Mouse (Mus musculus): ENCODE measurements around the gene Ptprg. TPM values are rescaled to one million over a fixed set of nuclear protein-coding genes. Genes with fewer than 3 reads are reported as not detected.

Gene Ptprg
- polyA plus RNA-seq, 1 experiment from 2014 or later: 50.1 TPM

DNA sequence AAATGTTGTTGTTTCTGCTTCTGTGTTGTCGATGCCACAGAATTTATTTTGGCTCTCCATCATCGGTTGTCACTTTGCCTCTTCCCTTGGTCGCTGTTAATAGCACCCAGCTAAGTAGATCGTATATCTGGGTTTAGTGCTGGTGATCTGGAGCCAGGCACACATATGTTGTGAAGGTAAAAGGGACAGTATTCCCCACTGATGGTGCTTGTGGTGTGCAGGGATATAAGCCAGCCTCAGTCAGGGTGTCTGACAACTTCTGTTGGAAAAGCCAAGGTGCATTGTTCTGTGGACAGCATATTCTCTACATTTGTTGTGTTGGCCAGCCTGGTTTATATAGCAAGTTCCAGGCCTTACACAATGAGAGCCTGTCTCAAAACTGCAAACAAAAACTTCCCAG lies 428.4 kb downstream of the Ptprg start:
- peak; percentile 24; the same call in 1 of the 2 replicates for ATAC-seq (ENCODE audit: low FRiP score, low TSS enrichment)
- H3K27me3 ChIP-seq (ENCODE audit: control insufficient read depth, insufficient read depth, low read length): no peaks in the 10 kb centered on the region
- H3K9me3 ChIP-seq (ENCODE audit: control insufficient read depth, low read length): no peaks in the 10 kb centered on the region
- WGBS: 87% methylated on average over 4 of the region's 4 CpGs
- no peak overlapping the region for H3K9ac ChIP-seq (replicated peaks; ENCODE audit: low read length)
- H3K4me1 ChIP-seq (ENCODE audit: control insufficient read depth, insufficient read depth, low read length): peaks cover 18% of the 10 kb centered on the region
- no peak overlapping the region for H3K4me2 ChIP-seq (ENCODE audit: low read length)
- no peak overlapping the region for H3K27ac ChIP-seq (replicated peaks; ENCODE audit: low read depth, low read length)
- H3K36me3 ChIP-seq (ENCODE audit: control insufficient read depth, insufficient read depth, low read length): no peaks in the 10 kb centered on the region
- no peak overlapping the region for H3K4me3 ChIP-seq (replicated peaks; ENCODE audit: low read depth, low read length)
- DNase-seq: no peak

DNA sequence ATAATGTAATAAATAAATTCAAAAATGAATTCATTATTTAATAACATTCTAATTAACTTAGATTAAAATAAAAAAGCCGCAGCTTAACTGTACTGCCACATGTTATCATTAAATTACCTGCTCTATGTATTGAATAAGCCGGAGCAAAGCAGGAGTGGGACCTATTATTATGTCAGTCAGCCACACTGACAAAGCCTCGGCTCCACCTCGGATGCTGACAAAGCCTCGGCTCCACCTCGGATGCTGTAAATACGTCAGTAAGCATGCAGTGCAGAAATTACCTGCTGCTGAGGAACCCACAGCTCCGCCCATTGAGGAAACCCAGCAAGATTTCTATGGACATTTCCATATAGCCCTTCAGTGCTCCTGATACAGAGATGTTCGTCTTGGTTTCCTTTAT lies 429.7 kb downstream of the Ptprg start:
- H3K4me3 ChIP-seq (replicated peaks; ENCODE audit: low read depth, low read length): no peak overlapping the region
- H3K36me3 ChIP-seq (ENCODE audit: control insufficient read depth, insufficient read depth, low read length): no peaks in the 10 kb centered on the region
- peak; percentile 75 for DNase-seq
- 44% methylated on average over 9 of the region's 9 CpGs for WGBS
- H3K27me3 ChIP-seq (ENCODE audit: control insufficient read depth, insufficient read depth, low read length): no peaks in the 10 kb centered on the region
- H3K9ac ChIP-seq (replicated peaks; ENCODE audit: low read length): 0 out of 2 replicates have a peak overlapping the region, but pooled peaks have one; percentile 14
- H3K27ac ChIP-seq (replicated peaks; ENCODE audit: low read depth, low read length): peak overlapping the region; percentile 67
- no peak overlapping the region for H3K4me2 ChIP-seq (ENCODE audit: low read length)
- ATAC-seq (ENCODE audit: low FRiP score, low TSS enrichment): no peak
- H3K9me3 ChIP-seq (ENCODE audit: control insufficient read depth, low read length): no peaks in the 10 kb centered on the region
- H3K4me1 ChIP-seq (ENCODE audit: control insufficient read depth, insufficient read depth, low read length): peaks cover 15% of the 10 kb centered on the region

DNA sequence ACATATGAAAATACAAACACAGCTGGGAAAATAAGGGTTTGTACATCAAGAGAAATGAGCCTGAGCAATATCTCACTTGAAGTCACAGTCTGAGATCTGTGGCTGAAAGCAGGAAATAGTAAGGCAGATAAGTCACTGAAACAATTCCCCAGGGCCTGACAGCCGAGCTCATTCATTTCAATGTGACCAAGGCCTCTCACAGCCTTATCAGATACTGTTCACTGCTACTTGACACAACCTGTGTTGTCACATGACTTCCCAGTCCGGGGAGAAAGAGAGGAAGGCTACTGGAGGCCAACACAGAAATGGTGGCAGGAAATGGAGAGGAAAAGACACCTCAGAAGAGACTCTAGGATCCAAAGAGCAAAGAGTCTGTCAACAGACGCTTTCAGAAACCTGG lies 430.8 kb downstream of the Ptprg start:
- Histone ChIP-seq H3K4me3 (replicated peaks; ENCODE audit: low read depth, low read length) (no peak overlapping the region), H3K27me3 (ENCODE audit: control insufficient read depth, insufficient read depth, low read length) (no peaks in the 10 kb centered on the region), H3K4me1 (ENCODE audit: control insufficient read depth, insufficient read depth, low read length) (peaks cover 15% of the 10 kb centered on the region), H3K27ac (replicated peaks; ENCODE audit: low read depth, low read length) (no peak overlapping the region), H3K9me3 (ENCODE audit: control insufficient read depth, low read length) (no peaks in the 10 kb centered on the region), H3K36me3 (ENCODE audit: control insufficient read depth, insufficient read depth, low read length) (no peaks in the 10 kb centered on the region), H3K9ac (replicated peaks; ENCODE audit: low read length) (no peak overlapping the region), H3K4me2 (ENCODE audit: low read length) (no peak overlapping the region)
- WGBS: 73% methylated on average over 3 of the region's 3 CpGs
- DNase-seq (no peak), ATAC-seq (ENCODE audit: low FRiP score, low TSS enrichment) (no peak)

DNA sequence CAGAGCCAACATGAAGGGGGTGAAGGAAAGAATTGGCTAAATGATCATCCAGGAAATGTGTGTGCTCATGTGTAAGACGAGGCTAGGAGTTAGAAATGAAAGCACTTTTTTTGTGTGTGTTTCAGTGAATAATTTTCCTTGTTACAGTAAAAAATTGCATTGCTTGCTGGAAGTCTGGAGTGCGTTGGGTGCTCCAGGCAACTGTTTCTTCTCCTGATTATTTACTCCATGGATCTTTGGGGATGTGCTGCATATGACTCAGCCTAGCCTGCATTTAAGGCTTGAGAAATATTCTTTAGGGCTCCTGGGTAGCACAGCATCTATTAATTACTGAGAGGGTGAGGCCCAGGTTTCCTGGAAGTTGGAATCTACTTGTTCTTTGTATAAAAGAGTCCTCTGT lies 435.6 kb downstream of the Ptprg start:
- Histone ChIP-seq H3K4me3 (replicated peaks; ENCODE audit: low read depth, low read length) (no peak overlapping the region), H3K4me2 (ENCODE audit: low read length) (no peak overlapping the region), H3K9ac (replicated peaks; ENCODE audit: low read length) (no peak overlapping the region), H3K27ac (replicated peaks; ENCODE audit: low read depth, low read length) (no peak overlapping the region), H3K27me3 (ENCODE audit: control insufficient read depth, insufficient read depth, low read length) (no peaks in the 10 kb centered on the region), H3K4me1 (ENCODE audit: control insufficient read depth, insufficient read depth, low read length) (no peaks in the 10 kb centered on the region), H3K9me3 (ENCODE audit: control insufficient read depth, low read length) (no peaks in the 10 kb centered on the region), H3K36me3 (ENCODE audit: control insufficient read depth, insufficient read depth, low read length) (no peaks in the 10 kb centered on the region)
- 86% methylated on average over 2 of the region's 2 CpGs for WGBS
- DNase-seq: no peak
- ATAC-seq (ENCODE audit: low FRiP score, low TSS enrichment): no peak

DNA sequence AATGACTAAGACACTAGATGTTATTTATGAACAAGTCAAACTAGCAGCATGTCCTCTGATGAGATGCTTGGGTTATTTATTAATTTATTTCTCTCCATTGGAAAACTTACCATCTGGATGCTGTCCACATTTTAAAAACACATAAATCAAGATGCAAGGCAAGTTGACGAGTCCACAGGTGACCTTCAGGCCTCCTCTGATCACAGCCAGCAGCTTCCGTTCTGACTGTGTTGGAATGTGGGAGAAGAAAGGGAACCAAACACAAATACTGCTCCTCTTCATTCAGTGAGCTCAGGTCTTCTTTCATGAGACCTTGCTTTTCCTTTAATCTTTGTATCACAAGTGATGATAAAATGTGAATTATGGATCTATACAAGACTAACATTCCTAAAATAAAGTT lies 437.8 kb downstream of the Ptprg start:
- Histone ChIP-seq H3K36me3 (ENCODE audit: control insufficient read depth, insufficient read depth, low read length) (no peaks in the 10 kb centered on the region), H3K4me1 (ENCODE audit: control insufficient read depth, insufficient read depth, low read length) (no peaks in the 10 kb centered on the region), H3K4me3 (replicated peaks; ENCODE audit: low read depth, low read length) (no peak overlapping the region), H3K4me2 (ENCODE audit: low read length) (no peak overlapping the region), H3K27me3 (ENCODE audit: control insufficient read depth, insufficient read depth, low read length) (no peaks in the 10 kb centered on the region), H3K9me3 (ENCODE audit: control insufficient read depth, low read length) (no peaks in the 10 kb centered on the region), H3K9ac (replicated peaks; ENCODE audit: low read length) (no peak overlapping the region), H3K27ac (replicated peaks; ENCODE audit: low read depth, low read length) (no peak overlapping the region)
- ATAC-seq (ENCODE audit: low FRiP score, low TSS enrichment) (no peak), DNase-seq (no peak)
- 85% methylated on average over 2 of the region's 2 CpGs for WGBS

DNA sequence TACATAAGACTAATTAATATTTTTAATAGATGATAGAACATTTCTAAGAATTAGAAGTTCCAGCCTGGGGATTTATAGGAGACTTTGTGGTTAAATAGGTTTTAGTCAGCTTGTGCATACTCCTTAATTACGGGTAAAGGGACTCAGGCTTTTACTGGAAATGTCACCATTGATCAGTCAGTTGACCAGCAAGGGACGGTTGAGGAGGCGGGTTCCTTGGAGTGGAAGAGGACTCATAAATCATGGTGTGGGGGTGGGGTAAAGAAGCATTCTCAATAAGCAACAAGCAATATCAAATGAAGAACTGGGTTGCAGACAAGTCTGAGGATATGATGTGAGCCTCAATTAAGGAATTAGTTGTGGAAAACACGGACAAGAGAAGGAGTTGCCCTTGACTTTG lies 438.8 kb downstream of the Ptprg start:
- Histone ChIP-seq H3K4me3 (replicated peaks; ENCODE audit: low read depth, low read length) (no peak overlapping the region), H3K9me3 (ENCODE audit: control insufficient read depth, low read length) (no peaks in the 10 kb centered on the region), H3K36me3 (ENCODE audit: control insufficient read depth, insufficient read depth, low read length) (no peaks in the 10 kb centered on the region), H3K27ac (replicated peaks; ENCODE audit: low read depth, low read length) (no peak overlapping the region), H3K9ac (replicated peaks; ENCODE audit: low read length) (no peak overlapping the region), H3K4me1 (ENCODE audit: control insufficient read depth, insufficient read depth, low read length) (no peaks in the 10 kb centered on the region), H3K4me2 (ENCODE audit: low read length) (no peak overlapping the region), H3K27me3 (ENCODE audit: control insufficient read depth, insufficient read depth, low read length) (no peaks in the 10 kb centered on the region)
- no peak for ATAC-seq (ENCODE audit: low FRiP score, low TSS enrichment)
- WGBS: 88% methylated on average over 4 of the region's 4 CpGs
- DNase-seq: no peak

DNA sequence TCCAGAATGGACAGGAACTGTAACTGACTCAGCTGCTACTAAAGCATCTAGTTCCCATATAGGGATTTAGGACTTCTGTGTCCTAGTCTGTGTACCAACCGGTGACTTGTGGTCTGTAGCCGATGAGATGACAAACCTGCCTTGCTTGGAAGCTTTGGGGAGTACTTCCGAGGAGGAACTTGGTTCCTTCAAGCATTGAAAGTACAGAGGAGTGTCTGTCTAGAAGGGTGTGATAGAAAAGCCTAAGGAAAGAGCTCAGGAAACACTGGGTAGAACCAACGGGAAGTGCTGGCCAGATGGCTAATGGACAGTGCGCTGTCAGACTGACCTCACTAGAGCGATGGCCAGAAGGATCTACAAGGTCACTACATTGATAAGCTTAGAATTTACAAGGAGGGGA lies 439.2 kb downstream of the Ptprg start:
- Histone ChIP-seq H3K4me2 (ENCODE audit: low read length) (no peak overlapping the region), H3K4me1 (ENCODE audit: control insufficient read depth, insufficient read depth, low read length) (no peaks in the 10 kb centered on the region), H3K9ac (replicated peaks; ENCODE audit: low read length) (no peak overlapping the region), H3K36me3 (ENCODE audit: control insufficient read depth, insufficient read depth, low read length) (no peaks in the 10 kb centered on the region), H3K9me3 (ENCODE audit: control insufficient read depth, low read length) (no peaks in the 10 kb centered on the region), H3K27me3 (ENCODE audit: control insufficient read depth, insufficient read depth, low read length) (no peaks in the 10 kb centered on the region), H3K27ac (replicated peaks; ENCODE audit: low read depth, low read length) (no peak overlapping the region), H3K4me3 (replicated peaks; ENCODE audit: low read depth, low read length) (no peak overlapping the region)
- ATAC-seq (ENCODE audit: low FRiP score, low TSS enrichment) (no peak), DNase-seq (no peak)
- WGBS: 97% methylated on average over 6 of the region's 6 CpGs

DNA sequence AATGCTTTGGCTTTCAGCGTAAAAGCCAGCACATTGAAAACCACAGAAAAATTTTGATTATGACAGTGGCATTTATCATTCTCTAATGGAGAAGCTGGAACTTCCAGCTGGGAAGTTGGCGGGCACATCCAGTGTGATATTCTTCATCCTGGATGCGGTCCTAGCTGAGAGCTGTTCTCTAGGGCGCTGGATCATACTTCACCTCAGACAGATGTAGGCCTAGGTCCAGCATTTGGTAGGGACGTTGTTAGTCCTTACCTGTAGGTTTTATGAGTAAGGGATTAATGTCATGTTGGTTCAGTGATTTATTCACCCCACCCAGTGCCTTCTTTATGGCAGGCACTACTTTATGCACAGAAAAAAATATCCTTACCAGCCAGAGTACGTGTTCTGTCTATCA lies 444.2 kb downstream of the Ptprg start:
- WGBS: 88% methylated on average over 6 of the region's 6 CpGs
- DNase-seq (no peak), ATAC-seq (ENCODE audit: low FRiP score, low TSS enrichment) (no peak)
- H3K27me3 ChIP-seq (ENCODE audit: control insufficient read depth, insufficient read depth, low read length): no peaks in the 10 kb centered on the region
- no peak overlapping the region for H3K27ac ChIP-seq (replicated peaks; ENCODE audit: low read depth, low read length)
- no peak overlapping the region for H3K4me3 ChIP-seq (replicated peaks; ENCODE audit: low read depth, low read length)
- H3K9me3 ChIP-seq (ENCODE audit: control insufficient read depth, low read length): no peaks in the 10 kb centered on the region
- no peak overlapping the region for H3K9ac ChIP-seq (replicated peaks; ENCODE audit: low read length)
- no peaks in the 10 kb centered on the region for H3K4me1 ChIP-seq (ENCODE audit: control insufficient read depth, insufficient read depth, low read length)
- H3K4me2 ChIP-seq (ENCODE audit: low read length): no peak overlapping the region
- no peaks in the 10 kb centered on the region for H3K36me3 ChIP-seq (ENCODE audit: control insufficient read depth, insufficient read depth, low read length)

DNA sequence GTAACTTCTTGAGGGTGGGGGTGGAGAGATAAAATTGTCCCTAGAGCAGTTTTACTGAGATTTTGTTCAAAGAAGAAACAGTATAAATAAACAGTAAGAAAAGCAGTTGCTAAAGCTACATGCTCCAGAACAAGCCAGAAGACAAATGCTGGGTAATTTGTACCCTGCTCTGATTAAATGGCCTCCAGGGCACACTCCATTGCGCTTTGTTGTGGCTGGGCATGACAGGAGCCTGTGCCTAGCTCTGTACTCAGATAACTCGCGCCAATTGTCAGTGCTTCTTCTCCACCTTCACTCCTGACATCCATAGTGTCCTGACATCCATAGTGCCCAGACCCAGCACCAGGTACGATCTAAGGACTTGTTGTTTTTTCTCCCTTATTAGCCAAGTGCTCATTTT lies 445.1 kb downstream of the Ptprg start:
- no peaks in the 10 kb centered on the region for H3K27me3 ChIP-seq (ENCODE audit: control insufficient read depth, insufficient read depth, low read length)
- no peak overlapping the region for H3K4me2 ChIP-seq (ENCODE audit: low read length)
- ATAC-seq (ENCODE audit: low FRiP score, low TSS enrichment): no peak
- WGBS: 94% methylated on average over 4 of the region's 4 CpGs
- no peak for DNase-seq
- H3K36me3 ChIP-seq (ENCODE audit: control insufficient read depth, insufficient read depth, low read length): no peaks in the 10 kb centered on the region
- no peaks in the 10 kb centered on the region for H3K4me1 ChIP-seq (ENCODE audit: control insufficient read depth, insufficient read depth, low read length)
- no peak overlapping the region for H3K4me3 ChIP-seq (replicated peaks; ENCODE audit: low read depth, low read length)
- no peaks in the 10 kb centered on the region for H3K9me3 ChIP-seq (ENCODE audit: control insufficient read depth, low read length)
- H3K27ac ChIP-seq (replicated peaks; ENCODE audit: low read depth, low read length): no peak overlapping the region
- no peak overlapping the region for H3K9ac ChIP-seq (replicated peaks; ENCODE audit: low read length)

Data from midbrain, embryonic 14.5 days (tissue).